Mouse (Mus musculus) kidney, adult 8-10 months (tissue): ENCODE data around the gene Txndc12.
A peak's percentile ranks its signal among the peaks of the same experiment; 100 is the strongest.

Source experiments
- DNase-seq, 2 experiments: peaks; one replicate each; pipeline ENCODE4 v3.0.0; 2022

Gene Txndc12

GRCm38 (mm10) chr4:108834115-108834970 lies at the start of gene Txndc12:
Gene Txndc12, plus strand, starts transcription at chr4:108834601.
- peak; percentile 91 to 94 for DNase-seq

GRCm38 (mm10) chr4:108789258-108789936 lies 45.0 kb upstream of the Txndc12 start:
- no peak for DNase-seq

GRCm38 (mm10) chr4:108790507-108790906 lies 43.9 kb upstream of the Txndc12 start:
- no peak for DNase-seq

- no peak for DNase-seq
Observed at GRCm38 (mm10) chr4:108793941-108794340, 40.5 kb upstream of the Txndc12 start.

- peak; percentile 17 to 29 for DNase-seq
Observed at GRCm38 (mm10) chr4:108796701-108797100, 37.7 kb upstream of the Txndc12 start.

GRCm38 (mm10) chr4:108798083-108798830 lies 36.1 kb upstream of the Txndc12 start:
- DNase-seq = peak; percentile 44 to 79

- DNase-seq = no peak
Observed at GRCm38 (mm10) chr4:108803535-108803934, 30.9 kb upstream of the Txndc12 start.

GRCm38 (mm10) chr4:108811142-108811541 lies 23.3 kb upstream of the Txndc12 start:
- no peak for DNase-seq

GRCm38 (mm10) chr4:108811550-108811949 lies 22.9 kb upstream of the Txndc12 start:
- no peak for DNase-seq

- DNase-seq = no peak
Observed at GRCm38 (mm10) chr4:108825677-108826076, 8.7 kb upstream of the Txndc12 start.

- DNase-seq = no peak
Observed at GRCm38 (mm10) chr4:108826096-108826495, 8.3 kb upstream of the Txndc12 start.

GRCm38 (mm10) chr4:108826643-108827042 lies 7.8 kb upstream of the Txndc12 start:
- no peak for DNase-seq

- no peak for DNase-seq
Observed at GRCm38 (mm10) chr4:108830698-108831097, 3.7 kb upstream of the Txndc12 start.

GRCm38 (mm10) chr4:108832916-108833827 lies 1.2 kb upstream of the Txndc12 start, which contains the start of gene Btf3l4:
Gene Btf3l4, minus strand, starts transcription at chr4:108833614.
- peak; percentile 88 for DNase-seq

- no peak for DNase-seq
Observed at GRCm38 (mm10) chr4:108833828-108834114, 630 bp upstream of the Txndc12 start.

- DNase-seq = peak in 1 of 2 experiments; percentile 16
Observed at GRCm38 (mm10) chr4:108834971-108835311, 540 bp downstream of the Txndc12 start.

- DNase-seq = peak in 1 of 2 experiments; percentile 33
Observed at GRCm38 (mm10) chr4:108835496-108835895, 1.1 kb downstream of the Txndc12 start.

GRCm38 (mm10) chr4:108838031-108838430 lies 3.6 kb downstream of the Txndc12 start:
- DNase-seq = no peak

- DNase-seq = no peak
Observed at GRCm38 (mm10) chr4:108841920-108842578, 7.6 kb downstream of the Txndc12 start.

- DNase-seq = no peak
Observed at GRCm38 (mm10) chr4:108843336-108843735, 8.9 kb downstream of the Txndc12 start.

GRCm38 (mm10) chr4:108845824-108846569 lies 11.6 kb downstream of the Txndc12 start:
- DNase-seq = no peak
